Mouse (Mus musculus) embryonic facial prominence, embryonic 10.5 days (tissue): Measurements from ENCODE around the gene Ajap1. TPM values are rescaled to one million over a fixed set of nuclear protein-coding genes. Genes with fewer than 3 reads are reported as not detected.

ENCODE experiments used
- DNase-seq: peaks from one replicate; pipeline ENCODE4 v3.0.0-alpha.2; 2017; ENCODE audit warnings: low spot score
- H3K27ac ChIP-seq: fragments of 300-500 bp; sonication (generic); replicated peaks from 2 replicates; pipeline ENCODE4 v1.5.1; 2016; ENCODE audit warnings: mild to moderate bottlenecking
- H3K27me3 ChIP-seq: fragments of 300-500 bp; sonication (generic); replicated peaks from 2 replicates; pipeline ENCODE4 v1.6.1; 2016; ENCODE audit warnings: low read depth, mild to moderate bottlenecking; ENCODE audit not compliant: poor library complexity, severe bottlenecking
- H3K36me3 ChIP-seq: fragments of 300-500 bp; sonication (generic); replicated peaks from 2 replicates; pipeline ENCODE4 v1.6.1; 2016; ENCODE audit warnings: mild to moderate bottlenecking, moderate library complexity
- H3K4me1 ChIP-seq: fragments of 300-500 bp; sonication (generic); 2 replicates; pipeline ENCODE4 v1.6.1; 2016
- H3K4me3 ChIP-seq: fragments of 300-500 bp; sonication (generic); 2 replicates; pipeline ENCODE4 v1.5.1; 2016; ENCODE audit warnings: mild to moderate bottlenecking, moderate library complexity
- H3K9me3 ChIP-seq: fragments of 300-500 bp; sonication (generic); 2 replicates; pipeline ENCODE4 v1.6.1; 2016; ENCODE audit warnings: mild to moderate bottlenecking
- WGBS: fragments of 180-500 bp; shearing (Covaris S2); methylation state at CpG from one replicate; pipeline ENCODE4 v1.1.7; 2016; 5-methylcytosine and 5-hydroxymethylcytosine counted together
- polyA plus RNA-seq: library from polyadenylated mRNA; unstranded; fragments of >200 nt; fragmentation: Nextera tagmentation; extraction: Ambion mirVana; gene quantifications from 2 replicates; pipeline ENCODE4 v1.2.1, GENCODE M21; 2016

Ajap1 gene
- polyA plus RNA-seq, 1 experiment from 2014 or later: 1.7 TPM

DNA sequence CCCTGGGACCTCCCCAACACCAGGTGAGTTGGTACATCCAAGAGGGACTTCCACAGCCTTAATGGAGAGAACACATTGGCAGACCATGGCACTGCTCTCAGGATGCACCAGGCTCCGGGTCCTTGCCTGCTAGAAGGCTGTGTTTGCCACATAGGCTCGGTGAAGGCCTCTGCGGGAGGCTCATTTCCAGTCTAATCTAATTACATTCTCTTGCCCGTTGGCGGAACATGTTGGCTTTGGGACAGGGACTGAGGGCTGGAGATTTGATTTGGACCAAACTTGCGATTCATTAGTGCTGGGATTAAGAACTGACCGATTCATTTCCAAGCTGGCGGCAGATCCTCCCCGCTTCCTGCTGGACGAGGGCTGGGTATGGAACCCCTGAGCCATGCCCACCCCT, 101.7 kb downstream of the Ajap1 start:
- Histone ChIP-seq H3K27me3 (no peaks in the 10 kb centered on the region; the same call in 1 of the 2 replicates), H3K4me1 (peaks cover 9% of the 10 kb centered on the region), H3K27ac (no peak overlapping the region), H3K36me3 (no peaks in the 10 kb centered on the region), H3K9me3 (peaks cover 7% of the 10 kb centered on the region; the same call in 1 of the 2 replicates), H3K4me3 (no peak overlapping the region)
- no peak for DNase-seq
- WGBS: 79% methylated on average over 10 of the region's 10 CpGs

- peaks cover 5% of the 10 kb centered on the region; the same call in 1 of the 2 replicates for H3K9me3 ChIP-seq
- no peaks in the 10 kb centered on the region for H3K36me3 ChIP-seq
- H3K4me3 ChIP-seq: no peak overlapping the region
- peaks cover 9% of the 10 kb centered on the region for H3K4me1 ChIP-seq
- H3K27me3 ChIP-seq: no peaks in the 10 kb centered on the region; the same call in 1 of the 2 replicates
- WGBS: 20% methylated on average over 6 of the region's 6 CpGs
- 0 out of 2 replicates have a peak overlapping the region, but pooled peaks have one; percentile 14 for H3K27ac ChIP-seq
- peak; percentile 62 for DNase-seq
Measured at GRCm38 (mm10) chr4:153377981-153378380, 104.6 kb downstream of the Ajap1 start.

DNA sequence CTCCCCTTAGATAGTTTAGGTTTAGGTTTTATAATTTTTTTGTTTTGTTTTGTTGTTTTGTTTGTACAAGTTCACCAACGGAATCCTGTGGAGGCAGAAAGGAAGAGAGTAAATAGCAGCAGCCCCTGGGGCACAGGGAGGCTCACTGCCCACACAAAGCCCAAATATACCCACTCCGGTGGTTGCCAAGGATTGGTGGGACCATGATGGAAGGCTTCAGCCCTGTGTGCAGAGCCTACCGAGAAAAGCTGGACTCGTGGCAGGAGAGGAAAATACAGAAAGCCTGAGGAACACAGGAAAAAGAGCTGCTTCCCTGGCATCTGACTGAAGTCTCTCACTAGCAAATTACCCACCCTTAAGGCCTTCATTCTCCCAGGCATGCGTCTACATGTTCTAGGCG, 108.4 kb downstream of the Ajap1 start:
- Histone ChIP-seq H3K4me3 (no peak overlapping the region), H3K9me3 (no peaks in the 10 kb centered on the region), H3K36me3 (no peaks in the 10 kb centered on the region), H3K27me3 (peaks cover 4% of the 10 kb centered on the region; the same call in 1 of the 2 replicates), H3K4me1 (peaks cover 10% of the 10 kb centered on the region), H3K27ac (no peak overlapping the region)
- no peak for DNase-seq
- 80% methylated on average over 6 of the region's 6 CpGs for WGBS

- no peak overlapping the region for H3K27ac ChIP-seq
- H3K9me3 ChIP-seq: no peaks in the 10 kb centered on the region
- H3K36me3 ChIP-seq: no peaks in the 10 kb centered on the region
- peaks cover 6% of the 10 kb centered on the region; the same call in 1 of the 2 replicates for H3K27me3 ChIP-seq
- peaks cover 20% of the 10 kb centered on the region for H3K4me1 ChIP-seq
- no peak for DNase-seq
- H3K4me3 ChIP-seq: no peak overlapping the region
- 94% methylated on average over 14 of the region's 14 CpGs for WGBS
Measured at GRCm38 (mm10) chr4:153373125-153373524, 109.5 kb downstream of the Ajap1 start.

GRCm38 (mm10) chr4:153368620-153369159, 113.9 kb downstream of the Ajap1 start:
- no peaks in the 10 kb centered on the region for H3K36me3 ChIP-seq
- WGBS: 41% methylated on average over 10 of the region's 10 CpGs
- H3K9me3 ChIP-seq: no peaks in the 10 kb centered on the region
- no peak overlapping the region for H3K4me3 ChIP-seq
- peak; percentile 19 for DNase-seq
- peaks cover 11% of the 10 kb centered on the region for H3K4me1 ChIP-seq
- H3K27ac ChIP-seq: no peak overlapping the region
- H3K27me3 ChIP-seq: peaks cover 6% of the 10 kb centered on the region; the same call in 1 of the 2 replicates

GRCm38 (mm10) chr4:153360868-153361545, 121.6 kb downstream of the Ajap1 start:
- Histone ChIP-seq H3K4me1 (0 out of 2 replicates have a peak, but pooled peaks cover 5% of the 10 kb centered on the region), H3K4me3 (no peak overlapping the region), H3K27me3 (no peaks in the 10 kb centered on the region), H3K27ac (no peak overlapping the region), H3K36me3 (no peaks in the 10 kb centered on the region), H3K9me3 (no peaks in the 10 kb centered on the region)
- no peak for DNase-seq
- 67% methylated on average over 13 of the region's 13 CpGs for WGBS

- 64% methylated on average over 7 of the region's 7 CpGs for WGBS
- Histone ChIP-seq H3K4me1 (0 out of 2 replicates have a peak, but pooled peaks cover 5% of the 10 kb centered on the region), H3K27me3 (no peaks in the 10 kb centered on the region), H3K4me3 (no peak overlapping the region), H3K27ac (no peak overlapping the region), H3K9me3 (no peaks in the 10 kb centered on the region), H3K36me3 (no peaks in the 10 kb centered on the region)
- DNase-seq: no peak
Measured at GRCm38 (mm10) chr4:153358243-153358550, 124.4 kb downstream of the Ajap1 start.

GRCm38 (mm10) chr4:153357539-153358242, 124.9 kb downstream of the Ajap1 start:
- H3K27ac ChIP-seq: no peak overlapping the region
- DNase-seq: peak; percentile 78
- no peaks in the 10 kb centered on the region for H3K27me3 ChIP-seq
- no peak overlapping the region for H3K4me3 ChIP-seq
- H3K9me3 ChIP-seq: no peaks in the 10 kb centered on the region
- H3K4me1 ChIP-seq: 0 out of 2 replicates have a peak, but pooled peaks cover 5% of the 10 kb centered on the region
- no peaks in the 10 kb centered on the region for H3K36me3 ChIP-seq
- 59% methylated on average over 9 of the region's 9 CpGs for WGBS

GRCm38 (mm10) chr4:153356236-153356635, 126.4 kb downstream of the Ajap1 start:
- 90% methylated on average over 4 of the region's 4 CpGs for WGBS
- no peaks in the 10 kb centered on the region for H3K27me3 ChIP-seq
- H3K4me3 ChIP-seq: no peak overlapping the region
- H3K9me3 ChIP-seq: no peaks in the 10 kb centered on the region
- H3K27ac ChIP-seq: no peak overlapping the region
- 0 out of 2 replicates have a peak, but pooled peaks cover 5% of the 10 kb centered on the region for H3K4me1 ChIP-seq
- no peak for DNase-seq
- H3K36me3 ChIP-seq: no peaks in the 10 kb centered on the region

GRCm38 (mm10) chr4:153344999-153345398, 137.6 kb downstream of the Ajap1 start:
- Histone ChIP-seq H3K27me3 (no peaks in the 10 kb centered on the region), H3K36me3 (no peaks in the 10 kb centered on the region), H3K27ac (no peak overlapping the region), H3K4me3 (no peak overlapping the region), H3K4me1 (no peaks in the 10 kb centered on the region), H3K9me3 (peaks cover 5% of the 10 kb centered on the region)
- DNase-seq: no peak
- 98% methylated on average over 3 of the region's 3 CpGs for WGBS

DNA sequence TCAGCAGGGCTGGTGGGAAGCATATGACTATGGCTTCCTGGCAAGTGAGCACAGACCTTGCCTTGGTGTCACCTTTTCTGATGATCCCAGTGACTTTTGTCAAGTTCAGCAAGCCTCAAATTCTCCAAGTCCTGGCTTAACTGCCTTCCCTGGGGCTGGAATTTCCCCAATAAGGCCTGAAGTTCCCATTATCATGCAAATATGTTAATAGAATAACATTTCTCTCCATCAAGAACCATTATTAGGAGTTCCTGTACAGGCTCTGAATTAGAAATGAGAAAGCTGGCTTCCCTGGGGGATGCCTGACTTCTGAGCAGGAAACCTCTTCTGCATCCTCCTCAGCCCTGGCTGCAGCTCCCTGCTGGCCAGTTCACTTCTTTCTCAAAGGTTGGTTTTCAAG, 141.7 kb downstream of the Ajap1 start:
- no peak overlapping the region for H3K27ac ChIP-seq
- DNase-seq: no peak
- H3K4me1 ChIP-seq: no peaks in the 10 kb centered on the region
- H3K9me3 ChIP-seq: peaks cover 5% of the 10 kb centered on the region
- H3K27me3 ChIP-seq: no peaks in the 10 kb centered on the region
- H3K36me3 ChIP-seq: no peaks in the 10 kb centered on the region
- no peak overlapping the region for H3K4me3 ChIP-seq

DNA sequence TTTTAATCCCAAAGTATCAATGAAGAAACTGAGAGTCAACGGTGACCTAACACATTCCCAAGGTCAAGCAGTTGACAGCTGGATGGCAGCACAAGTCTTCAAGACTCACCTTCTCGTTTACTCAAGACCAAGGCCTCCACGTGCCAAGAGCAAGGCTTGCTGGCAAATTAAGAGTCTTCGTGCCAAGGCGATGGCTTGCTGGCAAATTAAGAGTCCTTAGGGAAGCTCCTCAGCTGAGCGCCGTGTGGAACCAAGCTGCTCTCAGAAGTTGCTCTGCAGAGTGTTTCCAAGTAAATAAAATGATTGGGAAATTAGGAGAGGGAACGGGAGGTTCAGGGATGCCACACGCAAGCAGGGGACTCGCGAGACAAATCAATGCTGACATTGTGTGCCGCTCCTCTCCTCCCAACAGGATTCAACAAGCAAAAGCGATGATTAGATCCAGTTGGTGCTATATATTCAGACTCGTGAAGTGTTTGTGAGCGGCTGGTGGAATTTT, 147.3 kb downstream of the Ajap1 start:
- DNase-seq: no peak
- Histone ChIP-seq H3K9me3 (no peaks in the 10 kb centered on the region), H3K4me3 (no peak overlapping the region), H3K4me1 (no peaks in the 10 kb centered on the region), H3K36me3 (no peaks in the 10 kb centered on the region), H3K27ac (no peak overlapping the region), H3K27me3 (no peaks in the 10 kb centered on the region)
- 78% methylated on average over 15 of the region's 15 CpGs for WGBS
